Mouse (Mus musculus): ENCODE measurements at regions not wholly inside any gene's neighbourhood (a gene's known extent, or its start where the extent isn't known, plus 50 kb on each side); places are given as distances from the start of the nearest gene placed in this dataset.

DNA sequence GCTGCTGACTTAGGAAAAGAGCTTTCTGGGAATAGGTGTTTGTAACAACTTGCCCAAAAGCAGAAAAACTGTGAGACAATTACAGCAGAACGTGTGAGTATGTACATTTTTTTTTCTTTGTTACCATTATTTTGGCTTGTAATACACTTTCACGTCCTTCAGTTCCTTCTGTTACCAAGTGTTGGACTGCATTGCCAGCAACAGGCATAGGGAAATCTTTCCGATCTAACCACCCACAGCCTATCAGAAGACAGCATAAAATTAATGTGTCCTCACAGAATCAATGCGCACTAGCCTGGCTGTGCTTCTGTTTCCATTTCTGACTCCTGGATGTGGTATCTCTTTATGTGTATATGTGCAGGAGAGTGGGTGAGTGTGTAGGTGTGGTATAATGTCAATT, 76.6 kb upstream of the Ifne start:
- Histone ChIP-seq H3K27ac (ENCODE audit: low read length) (no peak overlapping the region), H3K4me3 (replicated peaks; ENCODE audit: low read length) (no peak overlapping the region), H3K9me3 (replicated peaks; ENCODE audit: control insufficient read depth, low read length) (no peaks in the 10 kb centered on the region), H3K4me2 (ENCODE audit: low read depth, low read length) (0 out of 2 replicates have a peak overlapping the region, but pooled peaks have one; percentile 17), H3K36me3 (ENCODE audit: control insufficient read depth, insufficient read depth, low read length) (no peaks in the 10 kb centered on the region), H3K9ac (ENCODE audit: low read length) (no peak overlapping the region), H3K27me3 (ENCODE audit: control insufficient read depth, insufficient read depth, low read length) (no peaks in the 10 kb centered on the region), H3K4me1 (ENCODE audit: control insufficient read depth, insufficient read depth, low read length) (0 out of 2 replicates have a peak, but pooled peaks cover 2% of the 10 kb centered on the region)
- WGBS = 51% methylated on average over 4 of the region's 4 CpGs
- ATAC-seq (ENCODE audit: insufficient read depth, low FRiP score) = no peak

DNA sequence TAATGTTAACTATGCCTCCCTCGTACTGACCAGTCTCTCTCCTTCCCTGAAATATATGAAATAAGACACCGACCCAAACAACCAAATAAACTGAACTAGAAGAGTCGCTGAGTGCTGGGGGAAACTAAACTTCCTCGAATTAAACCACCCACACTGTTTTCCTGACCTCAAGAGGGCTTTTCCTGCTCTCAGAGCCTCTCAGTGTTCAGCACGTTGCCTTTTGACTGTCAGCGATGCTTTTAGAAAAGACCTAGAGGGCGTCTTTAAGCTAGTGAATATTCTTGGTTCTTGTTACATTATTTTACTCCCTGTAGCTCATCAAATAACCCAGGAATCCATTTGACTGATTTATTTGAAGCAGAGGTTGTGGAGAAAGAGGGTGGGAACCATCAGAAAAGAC, 76.2 kb upstream of the Ifne start:
- H3K27ac ChIP-seq (ENCODE audit: low read length) = 0 out of 2 replicates have a peak overlapping the region, but pooled peaks have one; percentile 15
- H3K4me3 ChIP-seq (replicated peaks; ENCODE audit: low read length) = no peak overlapping the region
- H3K9me3 ChIP-seq (replicated peaks; ENCODE audit: control insufficient read depth, low read length) = no peaks in the 10 kb centered on the region
- H3K4me2 ChIP-seq (ENCODE audit: low read depth, low read length) = peak overlapping the region; percentile 17; the same call in 1 of the 2 replicates
- H3K4me1 ChIP-seq (ENCODE audit: control insufficient read depth, insufficient read depth, low read length) = 0 out of 2 replicates have a peak, but pooled peaks cover 2% of the 10 kb centered on the region
- no peak for ATAC-seq (ENCODE audit: insufficient read depth, low FRiP score)
- WGBS = 19% methylated on average over 7 of the region's 7 CpGs
- no peak overlapping the region for H3K9ac ChIP-seq (ENCODE audit: low read length)
- H3K36me3 ChIP-seq (ENCODE audit: control insufficient read depth, insufficient read depth, low read length) = no peaks in the 10 kb centered on the region
- H3K27me3 ChIP-seq (ENCODE audit: control insufficient read depth, insufficient read depth, low read length) = no peaks in the 10 kb centered on the region

DNA sequence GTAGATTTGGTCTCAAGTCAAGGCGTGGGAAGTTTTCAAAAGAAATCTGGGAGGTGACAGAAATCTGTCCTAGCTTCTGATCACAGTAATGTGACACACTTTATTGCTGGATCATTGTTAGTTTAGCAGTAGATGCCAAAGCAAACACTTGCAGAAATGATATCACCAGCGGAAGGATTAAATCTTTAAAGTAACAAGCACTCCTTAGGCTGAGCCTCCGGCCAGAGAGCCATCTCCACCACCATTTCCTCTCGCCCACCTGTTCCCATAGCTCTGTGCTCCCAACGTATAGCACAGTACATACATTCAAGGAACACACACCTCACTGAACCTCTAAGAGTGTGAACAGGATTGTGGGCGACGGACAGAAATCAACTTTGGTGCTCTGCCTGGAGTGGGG, 75.6 kb upstream of the Ifne start:
- Histone ChIP-seq H3K9ac (ENCODE audit: low read length) (no peak overlapping the region), H3K4me1 (ENCODE audit: control insufficient read depth, insufficient read depth, low read length) (peaks cover 2% of the 10 kb centered on the region; the same call in 1 of the 2 replicates), H3K27me3 (ENCODE audit: control insufficient read depth, insufficient read depth, low read length) (no peaks in the 10 kb centered on the region), H3K27ac (ENCODE audit: low read length) (0 out of 2 replicates have a peak overlapping the region, but pooled peaks have one; percentile 15), H3K36me3 (ENCODE audit: control insufficient read depth, insufficient read depth, low read length) (no peaks in the 10 kb centered on the region), H3K4me2 (ENCODE audit: low read depth, low read length) (peak overlapping the region; percentile 17), H3K9me3 (replicated peaks; ENCODE audit: control insufficient read depth, low read length) (no peaks in the 10 kb centered on the region), H3K4me3 (replicated peaks; ENCODE audit: low read length) (no peak overlapping the region)
- 67% methylated on average over 7 of the region's 7 CpGs for WGBS
- ATAC-seq (ENCODE audit: insufficient read depth, low FRiP score) = no peak

DNA sequence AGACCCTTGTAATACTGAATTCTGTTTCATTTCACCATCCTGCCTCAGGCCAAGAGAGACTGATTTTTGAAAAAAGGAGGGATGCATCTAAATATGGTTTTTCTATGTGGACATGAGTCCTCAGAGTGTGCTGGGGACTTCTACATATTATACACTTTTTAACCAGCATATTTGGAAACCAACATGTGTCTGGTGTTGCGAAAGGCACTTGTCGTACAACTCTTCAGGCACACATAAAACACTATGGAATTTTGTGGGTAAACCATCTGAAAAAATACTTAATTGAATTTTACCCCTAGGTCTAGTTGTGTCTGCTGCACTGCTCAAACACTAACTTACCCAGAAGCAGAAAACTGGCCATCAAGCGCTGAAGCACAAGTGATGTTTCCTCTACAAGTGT, 74.0 kb upstream of the Ifne start:
- Histone ChIP-seq H3K27ac (ENCODE audit: low read length) (no peak overlapping the region), H3K4me3 (replicated peaks; ENCODE audit: low read length) (no peak overlapping the region), H3K9me3 (replicated peaks; ENCODE audit: control insufficient read depth, low read length) (no peaks in the 10 kb centered on the region), H3K4me2 (ENCODE audit: low read depth, low read length) (no peak overlapping the region), H3K9ac (ENCODE audit: low read length) (no peak overlapping the region), H3K27me3 (ENCODE audit: control insufficient read depth, insufficient read depth, low read length) (no peaks in the 10 kb centered on the region), H3K36me3 (ENCODE audit: control insufficient read depth, insufficient read depth, low read length) (no peaks in the 10 kb centered on the region), H3K4me1 (ENCODE audit: control insufficient read depth, insufficient read depth, low read length) (peaks cover 2% of the 10 kb centered on the region; the same call in 1 of the 2 replicates)
- ATAC-seq (ENCODE audit: insufficient read depth, low FRiP score) = no peak
- WGBS = 92% methylated on average over 3 of the region's 3 CpGs

DNA sequence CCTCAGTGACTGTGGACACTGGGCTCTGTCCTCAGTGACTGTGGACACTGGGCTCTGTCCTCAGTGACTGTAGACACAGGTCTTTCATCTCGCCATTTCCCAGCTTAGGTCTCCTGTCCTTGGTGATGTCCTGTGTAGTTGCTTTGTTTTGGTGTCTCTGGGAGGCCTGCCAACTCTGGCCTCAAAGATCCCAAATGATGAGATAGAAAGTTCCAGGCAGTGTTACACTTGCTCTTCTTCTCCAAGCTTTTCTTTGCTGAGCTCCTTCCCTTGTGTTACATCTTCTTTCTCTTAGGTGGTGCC, 71.0 kb upstream of the Ifne start:
- Histone ChIP-seq H3K4me2 (ENCODE audit: low read depth, low read length) (no peak overlapping the region), H3K4me3 (replicated peaks; ENCODE audit: low read length) (no peak overlapping the region), H3K4me1 (ENCODE audit: control insufficient read depth, insufficient read depth, low read length) (no peaks in the 10 kb centered on the region; the same call in 1 of the 2 replicates), H3K27ac (ENCODE audit: low read length) (no peak overlapping the region), H3K36me3 (ENCODE audit: control insufficient read depth, insufficient read depth, low read length) (no peaks in the 10 kb centered on the region), H3K9me3 (replicated peaks; ENCODE audit: control insufficient read depth, low read length) (no peaks in the 10 kb centered on the region), H3K9ac (ENCODE audit: low read length) (no peak overlapping the region), H3K27me3 (ENCODE audit: control insufficient read depth, insufficient read depth, low read length) (no peaks in the 10 kb centered on the region)
- 50% methylated on average over 1 of the region's 1 CpGs for WGBS
- no peak for ATAC-seq (ENCODE audit: insufficient read depth, low FRiP score)

DNA sequence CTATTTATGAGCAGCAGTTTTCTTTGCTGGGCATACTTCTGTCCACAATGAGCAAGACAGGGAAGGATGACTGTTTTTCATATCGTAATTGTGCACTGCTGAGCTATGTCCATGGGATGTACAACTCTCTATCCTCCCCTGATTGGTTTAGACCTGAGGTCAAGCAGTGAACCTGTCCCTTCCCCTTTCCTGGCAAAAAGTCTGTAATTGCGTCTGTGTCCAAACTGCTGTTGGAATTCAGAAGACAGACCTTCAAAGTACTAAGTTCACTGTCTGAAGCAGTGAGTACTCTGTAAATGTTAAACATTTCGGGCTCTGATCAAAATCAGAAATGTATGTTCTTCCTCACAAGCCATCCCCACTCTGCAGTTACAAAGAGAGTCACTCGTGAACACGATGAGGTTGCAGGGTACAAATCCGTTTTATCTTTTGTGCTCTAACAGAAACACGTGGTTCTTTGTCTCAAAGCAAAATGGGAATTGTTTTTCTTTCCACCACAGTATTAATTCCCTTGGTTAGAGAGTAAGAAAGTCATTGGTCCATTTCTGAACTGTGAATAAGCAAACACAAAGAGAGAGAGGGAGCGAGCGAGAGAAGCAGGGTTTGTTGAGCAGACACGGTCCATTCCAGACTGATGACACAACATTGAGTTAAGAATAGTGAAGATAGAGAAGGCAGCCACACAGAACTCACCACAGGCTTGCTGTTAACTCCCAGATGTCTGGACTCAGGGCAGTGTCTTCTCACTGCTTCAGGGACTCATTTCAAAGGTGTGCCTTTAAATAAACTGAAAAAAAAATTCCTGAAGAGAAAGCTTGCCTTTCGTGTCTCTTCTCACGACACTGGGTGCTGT, 70.4 kb upstream of the Ifne start:
- no peak overlapping the region for H3K27ac ChIP-seq (ENCODE audit: low read length)
- 46% methylated on average over 12 of the region's 12 CpGs for WGBS
- H3K4me1 ChIP-seq (ENCODE audit: control insufficient read depth, insufficient read depth, low read length) = no peaks in the 10 kb centered on the region; the same call in 1 of the 2 replicates
- H3K27me3 ChIP-seq (ENCODE audit: control insufficient read depth, insufficient read depth, low read length) = no peaks in the 10 kb centered on the region
- no peaks in the 10 kb centered on the region for H3K9me3 ChIP-seq (replicated peaks; ENCODE audit: control insufficient read depth, low read length)
- no peaks in the 10 kb centered on the region for H3K36me3 ChIP-seq (ENCODE audit: control insufficient read depth, insufficient read depth, low read length)
- no peak overlapping the region for H3K4me3 ChIP-seq (replicated peaks; ENCODE audit: low read length)
- peak; percentile 68; the same call in 1 of the 2 replicates for ATAC-seq (ENCODE audit: insufficient read depth, low FRiP score)
- H3K4me2 ChIP-seq (ENCODE audit: low read depth, low read length) = no peak overlapping the region
- no peak overlapping the region for H3K9ac ChIP-seq (ENCODE audit: low read length)

DNA sequence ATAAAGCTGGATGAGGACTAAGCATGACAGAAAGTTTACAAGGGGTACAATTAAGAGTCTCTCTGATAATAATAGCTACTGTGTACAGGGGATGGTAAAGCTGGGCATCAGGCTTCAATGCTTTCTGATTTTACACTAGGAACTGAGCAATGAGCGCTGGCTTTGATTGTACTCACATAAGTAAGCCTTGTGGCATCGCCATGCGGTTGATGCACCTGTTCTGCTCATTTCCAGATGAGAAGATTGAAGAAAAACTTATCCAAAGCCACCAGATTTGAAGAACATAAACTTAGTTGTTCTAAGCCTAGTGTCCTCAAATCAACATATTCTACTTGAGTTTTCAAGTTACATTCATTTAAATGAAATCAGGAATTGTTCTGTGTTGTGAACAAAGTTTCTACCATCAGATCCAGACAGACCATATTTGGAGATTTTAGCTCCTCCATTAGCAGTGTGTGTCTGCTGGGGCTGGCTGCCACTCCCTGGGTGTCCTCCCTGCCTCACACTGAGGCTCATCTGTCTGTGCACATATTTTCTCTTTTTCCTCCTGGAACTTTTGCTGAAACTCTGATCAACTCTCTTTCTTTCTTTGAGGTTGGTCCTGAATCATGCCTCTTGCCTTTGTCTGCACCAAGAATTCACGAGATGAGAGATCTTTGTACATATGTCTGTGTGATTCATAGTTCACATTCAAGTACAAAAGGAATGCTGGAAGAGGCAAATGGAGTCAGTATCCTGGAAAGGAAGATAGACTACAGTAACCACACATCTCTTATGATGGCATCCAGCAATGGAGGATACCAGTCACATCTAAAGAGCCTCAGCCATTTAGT, 68.2 kb upstream of the Ifne start:
- WGBS = 83% methylated on average over 4 of the region's 4 CpGs
- Histone ChIP-seq H3K9me3 (replicated peaks; ENCODE audit: control insufficient read depth, low read length) (no peaks in the 10 kb centered on the region), H3K4me1 (ENCODE audit: control insufficient read depth, insufficient read depth, low read length) (no peaks in the 10 kb centered on the region; the same call in 1 of the 2 replicates), H3K36me3 (ENCODE audit: control insufficient read depth, insufficient read depth, low read length) (no peaks in the 10 kb centered on the region), H3K27me3 (ENCODE audit: control insufficient read depth, insufficient read depth, low read length) (no peaks in the 10 kb centered on the region), H3K4me3 (replicated peaks; ENCODE audit: low read length) (no peak overlapping the region), H3K27ac (ENCODE audit: low read length) (no peak overlapping the region), H3K4me2 (ENCODE audit: low read depth, low read length) (no peak overlapping the region), H3K9ac (ENCODE audit: low read length) (no peak overlapping the region)
- no peak for ATAC-seq (ENCODE audit: insufficient read depth, low FRiP score)

DNA sequence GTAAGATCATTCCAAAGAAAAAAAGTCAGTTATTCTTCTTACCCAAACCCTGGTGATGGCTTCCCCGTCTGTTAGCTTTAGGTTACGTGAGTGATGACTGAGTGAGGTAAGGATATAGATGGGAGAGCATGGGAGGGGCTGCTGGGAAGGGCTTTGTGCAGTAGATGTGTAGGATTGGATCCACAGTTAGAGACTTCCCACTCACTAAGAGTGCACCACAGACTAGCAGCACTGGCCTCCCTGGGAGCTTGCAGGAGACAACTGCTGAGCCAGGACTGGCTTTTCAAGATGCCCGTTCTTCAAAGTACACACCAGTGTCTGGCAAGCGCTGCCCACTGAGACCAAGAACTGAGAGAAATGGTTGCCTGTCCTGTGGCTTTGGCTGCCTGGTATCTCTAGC, 62.0 kb upstream of the Ifne start:
- WGBS = 66% methylated on average over 4 of the region's 4 CpGs
- Histone ChIP-seq H3K27me3 (ENCODE audit: control insufficient read depth, insufficient read depth, low read length) (peaks cover 8% of the 10 kb centered on the region), H3K9ac (ENCODE audit: low read length) (no peak overlapping the region), H3K4me2 (ENCODE audit: low read depth, low read length) (no peak overlapping the region), H3K36me3 (ENCODE audit: control insufficient read depth, insufficient read depth, low read length) (no peaks in the 10 kb centered on the region), H3K9me3 (replicated peaks; ENCODE audit: control insufficient read depth, low read length) (no peaks in the 10 kb centered on the region), H3K27ac (ENCODE audit: low read length) (no peak overlapping the region), H3K4me3 (replicated peaks; ENCODE audit: low read length) (no peak overlapping the region), H3K4me1 (ENCODE audit: control insufficient read depth, insufficient read depth, low read length) (0 out of 2 replicates have a peak, but pooled peaks cover 2% of the 10 kb centered on the region)
- ATAC-seq (ENCODE audit: insufficient read depth, low FRiP score) = no peak

DNA sequence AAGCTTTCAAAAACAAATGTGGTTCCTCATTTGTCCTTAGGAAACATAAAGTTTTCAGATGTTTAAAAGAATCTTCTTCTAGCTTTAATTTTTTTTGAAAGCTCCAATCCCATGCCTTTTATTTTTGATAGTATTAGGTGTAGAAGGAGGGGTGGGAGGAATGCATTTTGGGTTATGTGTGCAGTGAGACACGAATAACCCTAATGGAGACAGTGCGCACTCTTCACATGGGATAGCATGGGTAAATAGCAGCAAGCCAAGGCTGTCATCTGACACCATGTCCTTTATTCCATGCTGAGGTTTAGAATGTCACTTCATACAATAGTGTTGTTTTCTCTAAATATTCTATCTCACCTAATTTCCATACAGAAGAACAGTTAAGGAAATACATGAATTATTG, 60.7 kb upstream of the Ifne start:
- Histone ChIP-seq H3K4me2 (ENCODE audit: low read depth, low read length) (no peak overlapping the region), H3K27ac (ENCODE audit: low read length) (no peak overlapping the region), H3K4me1 (ENCODE audit: control insufficient read depth, insufficient read depth, low read length) (0 out of 2 replicates have a peak, but pooled peaks cover 2% of the 10 kb centered on the region), H3K9me3 (replicated peaks; ENCODE audit: control insufficient read depth, low read length) (no peaks in the 10 kb centered on the region), H3K4me3 (replicated peaks; ENCODE audit: low read length) (no peak overlapping the region), H3K9ac (ENCODE audit: low read length) (no peak overlapping the region), H3K36me3 (ENCODE audit: control insufficient read depth, insufficient read depth, low read length) (no peaks in the 10 kb centered on the region), H3K27me3 (ENCODE audit: control insufficient read depth, insufficient read depth, low read length) (peaks cover 11% of the 10 kb centered on the region)
- ATAC-seq (ENCODE audit: insufficient read depth, low FRiP score) = no peak
- WGBS = 82% methylated on average over 2 of the region's 2 CpGs
